Mouse (Mus musculus): Measurements from ENCODE around the gene Cyp2d9.

DNA sequence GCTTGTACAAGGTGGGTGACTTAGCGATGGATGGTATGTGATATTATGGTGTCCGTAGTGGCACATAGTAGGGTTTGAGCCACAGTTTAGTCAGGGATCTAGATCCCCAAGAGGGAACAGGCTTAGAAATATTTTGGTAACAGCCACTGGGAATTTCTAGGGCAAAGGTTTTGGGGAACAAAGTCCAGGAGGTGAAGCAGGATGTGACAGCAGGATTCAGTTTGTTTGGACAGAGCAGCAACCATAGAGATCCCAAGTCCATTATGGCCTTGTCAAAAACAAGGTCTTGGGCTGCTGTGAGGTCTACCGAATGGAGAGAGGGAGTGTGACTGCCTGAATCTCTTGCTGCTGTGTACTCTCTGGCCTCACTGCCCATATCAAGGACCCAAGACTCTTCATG lies 10.4 kb downstream of the Cyp2d9 start:
- TF ChIP-seq CTCF (IDR thresholded peaks at IDR 0.05; ENCODE audit: extremely low read depth, insufficient read depth, insufficient read length, insufficient replicate concordance) (no peak), POLR2A (IDR thresholded peaks at IDR 0.05; ENCODE audit: low read depth, low read length) (no peak)
